Mouse (Mus musculus) megakaryocyte, embryonic 14.5 days (primary cell): ENCODE data around the gene Hbb-bs.

Experiments
- FLI1 ChIP-seq: IDR thresholded peaks from 2 replicates; pipeline ENCODE4 v1.6.1; 2012; ENCODE audit warnings: low read length, inconsistent platforms, mixed read lengths
- GATA1 ChIP-seq: IDR thresholded peaks from 3 replicates; pipeline ENCODE4 v1.6.1; 2012; ENCODE audit warnings: mixed read lengths, low read length, inconsistent platforms, borderline replicate concordance

DNA sequence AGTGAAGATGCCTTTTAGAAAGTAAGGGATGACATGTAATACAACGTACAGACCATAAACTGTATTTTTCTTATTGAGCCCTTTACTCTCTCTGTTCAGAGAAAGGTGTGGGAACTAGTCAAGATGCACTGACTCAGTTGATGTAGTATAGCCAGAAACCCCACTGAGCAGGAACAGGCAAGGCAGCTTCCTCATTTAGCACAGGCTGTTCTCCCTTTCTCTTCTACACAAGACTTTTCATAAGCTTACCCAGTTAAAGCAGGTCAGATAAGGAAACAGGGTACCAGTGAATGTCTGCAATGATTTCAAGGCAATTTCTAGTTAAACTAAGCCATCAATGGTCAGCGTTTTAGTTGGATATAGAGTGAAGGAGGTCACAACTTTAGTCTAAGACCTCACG, 33.6 kb upstream of the Hbb-bs start:
- TF ChIP-seq GATA1, result no peak
- TF ChIP-seq FLI1, result no peak
